In genomic region chr3:84337585-84337984, GRCm38 (mm10) we compare ENCODE assay signal across 10 mouse cellular contexts. TPM values are rescaled to one million over a fixed set of nuclear protein-coding genes. Genes with fewer than 3 reads are reported as not detected.
DNase-seq lines count a peak whose midpoint lies in the region; ATAC-seq and TF ChIP-seq lines count a peak whose summit lies in the region.
"Had no signal": no experiment of that assay in that cellular context is flagged by ENCODE, and none has a peak within 500 bp of the region (broad histone marks: within the 10 kb centered on the region; RNA-seq: fewer than 3 reads in every experiment).

No protein-coding gene starts in this region.

- TF ChIP-seq CTCF in kidney, postnatal 0 days (IDR thresholded peaks at IDR 0.05; ENCODE audit: low read depth): no peak

- peaks cover 3% of the 10 kb centered on the region; the same call in 1 of the 2 replicates for H3K4me1 ChIP-seq in kidney, postnatal 0 days (replicated peaks; ENCODE audit: insufficient read depth, low read length)
- H3K4me1 ChIP-seq in lung, embryonic 15.5 days: peaks cover 23% of the 10 kb centered on the region

- WGBS in kidney, postnatal 0 days: 46% methylated on average over 9 of the region's 11 CpGs
- WGBS in lung, embryonic 15.5 days: 33% methylated on average over 10 of the region's 11 CpGs

- H3K4me2 ChIP-seq in kidney, postnatal 0 days (ENCODE audit: low read length): no peak overlapping the region; the same call in 1 of the 2 replicates
- peak overlapping the region; percentile 4; the same call in 1 of the 2 replicates for H3K4me2 ChIP-seq in lung, embryonic 15.5 days
- H3K4me2 ChIP-seq: hindbrain, embryonic 12.5 days; neural tube, embryonic 15.5 days had no signal

- no peak for ATAC-seq in kidney, postnatal 0 days (replicated peaks; ENCODE audit: low FRiP score, low read depth)
- peak; percentile 67 for ATAC-seq in common myeloid progenitor, adult 5-6 weeks (replicated peaks; ENCODE audit: low read depth, poor library complexity, severe bottlenecking)
- ATAC-seq in lung, embryonic 15.5 days (ENCODE audit: borderline replicate concordance, extremely low read depth, low FRiP score, low TSS enrichment): no peak

- H3K36me3 ChIP-seq in kidney, postnatal 0 days (ENCODE audit: insufficient read depth, low read length): no peaks in the 10 kb centered on the region
- H3K36me3 ChIP-seq in lung, embryonic 15.5 days: no peaks in the 10 kb centered on the region
- H3K36me3 ChIP-seq: hindbrain, embryonic 12.5 days; neural tube, embryonic 15.5 days had no signal

- no peaks in the 10 kb centered on the region for H3K27me3 ChIP-seq in kidney, postnatal 0 days (ENCODE audit: insufficient read depth, low read length)
- no peaks in the 10 kb centered on the region for H3K27me3 ChIP-seq in lung, embryonic 15.5 days

- no peak overlapping the region for H3K4me3 ChIP-seq in kidney, postnatal 0 days (replicated peaks; ENCODE audit: low read depth, low read length)
- no peak overlapping the region for H3K4me3 ChIP-seq in lung, embryonic 15.5 days
- H3K4me3 ChIP-seq: hindbrain, embryonic 12.5 days; neural tube, embryonic 15.5 days had no signal

- no peaks in the 10 kb centered on the region for H3K9me3 ChIP-seq in kidney, postnatal 0 days (replicated peaks; ENCODE audit: low read length)
- no peaks in the 10 kb centered on the region for H3K9me3 ChIP-seq in lung, embryonic 15.5 days
- H3K9me3 ChIP-seq: hindbrain, embryonic 12.5 days; neural tube, embryonic 15.5 days had no signal

- DNase-seq in kidney, postnatal 0 days (ENCODE audit: low spot score): peak; percentile 9
- no peak for DNase-seq in kidney, adult 18-20 months
- peak; percentile 63 for DNase-seq in thymus, postnatal 0 days (ENCODE audit: low spot score)
- no peak for DNase-seq in ovary, adult 18-20 months (ENCODE audit: low spot score)
- DNase-seq in frontal cortex, postnatal 14 days (ENCODE audit: low spot score in 2 of 2): no peak
- DNase-seq in adrenal gland, adult 2 months: no peak

- no peak overlapping the region for H3K27ac ChIP-seq in kidney, postnatal 0 days
- no peak overlapping the region for H3K27ac ChIP-seq in lung, embryonic 15.5 days
- H3K27ac ChIP-seq: hindbrain, embryonic 12.5 days; neural tube, embryonic 15.5 days had no signal

- H3K9ac ChIP-seq in kidney, postnatal 0 days (ENCODE audit: low read depth, low read length): no peak overlapping the region
- H3K9ac ChIP-seq in lung, embryonic 15.5 days: no peak overlapping the region
- H3K9ac ChIP-seq: hindbrain, embryonic 12.5 days; neural tube, embryonic 15.5 days had no signal

RNA-seq across cellular contexts. Expression of gene Trim2, which starts 30.9 kb away (rescaled TPM):
- polyA plus RNA-seq in kidney, postnatal 0 days (2015; fragmentation: Nextera tagmentation; extraction: Ambion mirVana): 23.0 and 24.1 TPM in 2 replicates
- 1.7 and 3.0 TPM in 2 replicates for total RNA-seq in common myeloid progenitor, adult 5-6 weeks (2017)
- 25.0 and 31.4 TPM in 2 replicates for polyA plus RNA-seq in lung, embryonic 15.5 days (2015; fragmentation: Nextera tagmentation; extraction: Ambion mirVana)
- 1.3 and 1.9 TPM in 2 replicates for polyA plus RNA-seq in thymus, postnatal 0 days (2015; fragmentation: Nextera tagmentation; extraction: Ambion mirVana)
- 100 to 1,000 TPM in 1 of 2 experiments, 10 to 100 TPM in 1; 34.1 to 125 TPM for total RNA-seq in adrenal gland, adult 2 months (2021)
- polyA plus RNA-seq in adrenal gland, adult 2 months (2012; rRNA removed): 58.3 and 115 TPM in 2 replicates

Comparison
In these comparisons a context has a peak if more than half of its experiments do, and no peak if none do; other contexts are left out.
1. DNase-seq: peak in kidney, postnatal 0 days (single experiment) and thymus, postnatal 0 days (single experiment); none in kidney, adult 18-20 months (single experiment), ovary, adult 18-20 months (single experiment), frontal cortex, postnatal 14 days (0 of 2) and adrenal gland, adult 2 months (single experiment).